Mouse (Mus musculus) layer of hippocampus, adult 18-20 months (tissue): ENCODE results near the gene Mterf4. TPM values are rescaled to one million over a fixed set of nuclear protein-coding genes. Genes with fewer than 3 reads are reported as not detected.
A peak's percentile ranks its signal among the peaks of the same experiment; 100 is the strongest.
"Not testable (repeated sequence)": the region's sequence is repeated elsewhere in the genome, so short reads cannot be mapped to it uniquely, and the experiment has no call there.

Experiments used
- DNase-seq, 2 experiments: peaks; one replicate each; pipeline ENCODE4 v3.0.0; 2022; ENCODE audit warnings: low spot score in 2 of 2
- long read RNA-seq: library from polyadenylated mRNA; stranded (forward); transcript quantifications from one replicate; pipeline ENCODE4 v2.0.0, GENCODE M21; 2021
- total RNA-seq, 2 experiments: library from RNA; stranded (reverse); gene quantifications; 2 replicates each; pipeline ENCODE4 v1.2.3; 2021

Mterf4 gene
- total RNA-seq = 10 to 100 TPM; 19.1 TPM
- long read RNA-seq, transcript Mterf4-201 (4 exons, 1,366 nt) = major isoform, 8 of 11 reads
- long read RNA-seq, partial matches to known transcripts = 0 of 11 reads
- long read RNA-seq, other reads (novel, unspliced or antisense) = 0 of 11 reads

DNA sequence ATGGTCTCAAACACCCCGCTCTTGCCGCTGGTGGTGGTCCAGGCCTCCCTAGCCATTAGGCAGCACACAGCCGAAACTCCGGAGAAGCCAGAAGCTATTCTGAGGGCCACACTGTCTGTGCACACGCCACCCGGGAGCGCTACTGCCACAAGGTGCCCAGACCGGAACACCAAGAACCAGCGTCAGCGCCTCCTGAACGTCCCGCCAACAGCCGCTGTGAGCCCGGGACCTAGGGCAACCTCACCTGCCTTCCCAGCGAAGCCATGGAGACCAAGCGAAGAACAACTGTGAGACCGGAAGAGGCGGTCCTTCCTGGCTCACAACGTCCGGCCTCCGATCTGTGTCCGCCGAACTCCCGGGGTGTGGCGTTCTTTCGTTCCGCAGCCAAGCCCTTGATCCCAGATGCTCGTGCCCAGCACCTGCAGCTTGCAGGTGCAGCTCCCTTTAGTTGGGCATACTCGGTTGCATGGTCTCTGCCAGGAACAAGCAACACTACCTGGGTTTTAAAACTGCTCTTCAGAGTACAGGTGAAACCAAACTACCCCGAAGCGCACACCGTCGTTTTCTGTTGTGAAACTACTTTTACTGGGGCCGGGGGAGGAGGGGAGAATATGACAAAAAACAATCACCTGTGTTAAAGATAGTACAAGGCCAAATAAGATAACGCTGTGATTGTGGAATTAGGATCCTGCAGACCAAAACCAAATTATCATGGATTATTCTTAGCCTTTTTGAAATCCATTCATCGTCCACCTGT is at the start of gene Mterf4:
Gene Mterf4 (minus strand): TSS at position 335 of the 757 bp plus-strand sequence.
- DNase-seq = peak; percentile 69 to 80

DNA sequence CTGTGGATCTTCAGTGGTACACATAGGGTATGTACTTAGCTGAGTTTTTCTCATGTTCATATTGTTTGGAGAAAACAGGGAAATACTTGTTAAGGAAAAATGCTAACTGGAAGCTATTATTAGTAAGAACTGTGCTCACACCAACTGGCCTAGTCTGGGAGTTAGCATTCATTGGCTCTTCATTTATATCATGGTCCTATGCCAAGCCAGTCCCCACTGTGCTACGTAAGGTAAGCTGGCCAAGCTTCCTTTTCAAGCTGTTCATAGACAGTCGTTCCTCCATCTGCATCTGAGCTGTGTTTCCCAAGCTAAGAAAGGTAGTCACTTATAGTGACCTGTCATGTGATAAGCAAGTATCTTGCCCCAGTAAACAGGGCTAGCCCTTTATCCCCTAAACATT is 47.0 kb upstream of the Mterf4 start:
- peak; percentile 34 to 65 for DNase-seq

DNA sequence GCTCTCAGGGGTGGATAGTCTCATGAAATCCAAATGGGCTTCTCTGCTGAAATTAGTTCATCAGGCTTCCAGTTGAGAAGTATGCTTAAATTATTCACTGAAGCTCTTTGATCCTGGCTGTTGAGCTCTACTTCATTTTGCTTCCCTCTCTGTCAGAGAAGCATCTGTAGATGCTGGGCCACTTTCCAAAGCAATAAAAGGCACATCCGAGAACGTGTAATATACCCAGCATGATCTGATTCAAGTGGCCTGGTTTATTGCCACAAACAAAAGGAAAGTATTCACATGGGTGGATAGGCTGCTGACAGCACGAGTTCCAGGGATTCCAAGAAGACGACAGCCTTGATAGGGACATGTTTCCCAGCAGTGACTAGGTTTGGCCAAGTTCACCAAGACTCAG is 44.0 kb upstream of the Mterf4 start:
- DNase-seq = peak in 1 of 2 experiments; percentile 28

DNA sequence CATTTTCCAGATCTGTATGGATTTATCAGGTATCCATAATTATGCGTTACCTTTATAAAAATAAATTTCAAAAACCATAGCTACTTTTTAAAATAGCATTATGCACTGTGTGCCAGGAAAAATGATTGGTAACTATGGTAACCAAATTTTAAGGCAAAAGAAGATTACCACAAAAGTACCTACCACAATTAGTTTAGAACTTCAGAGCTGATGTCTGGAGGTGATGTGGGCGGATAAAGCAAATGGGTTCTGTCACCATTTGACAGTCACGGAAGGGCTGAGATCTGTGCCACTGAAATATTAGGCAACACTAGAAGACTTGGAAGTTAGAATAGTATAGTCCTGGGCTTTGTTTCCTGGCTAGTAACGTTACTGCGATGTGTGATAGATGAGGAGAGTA is 41.5 kb upstream of the Mterf4 start:
- no peak for DNase-seq

DNA sequence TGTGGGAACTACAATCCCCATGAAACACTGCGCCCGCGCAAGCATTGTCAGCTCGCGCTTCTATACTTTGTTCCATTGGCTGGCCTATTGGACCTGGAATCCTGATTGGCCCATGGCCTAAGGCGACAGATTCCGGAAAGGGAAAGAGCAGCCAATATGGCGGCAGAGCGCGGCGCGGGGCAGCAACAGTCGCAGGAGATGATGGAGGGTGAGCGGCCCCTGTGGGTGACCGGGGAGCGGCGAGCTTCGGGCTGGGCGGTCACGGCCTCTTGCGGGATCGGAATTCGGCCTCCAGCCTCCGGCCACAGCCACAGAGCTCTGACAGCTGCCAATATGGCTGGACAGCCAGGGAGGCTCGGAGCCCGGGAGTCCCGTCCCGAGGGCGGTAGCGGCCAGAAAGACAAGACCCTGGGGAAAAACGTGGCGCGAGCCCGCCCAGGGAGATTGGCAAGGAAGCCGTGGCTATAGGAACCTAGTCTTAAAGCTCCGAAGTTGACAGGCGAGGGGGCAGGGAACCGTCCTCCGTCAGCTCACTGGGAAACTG is 37.9 kb upstream of the Mterf4 start:
- DNase-seq = peak; percentile 93 to 98

DNA sequence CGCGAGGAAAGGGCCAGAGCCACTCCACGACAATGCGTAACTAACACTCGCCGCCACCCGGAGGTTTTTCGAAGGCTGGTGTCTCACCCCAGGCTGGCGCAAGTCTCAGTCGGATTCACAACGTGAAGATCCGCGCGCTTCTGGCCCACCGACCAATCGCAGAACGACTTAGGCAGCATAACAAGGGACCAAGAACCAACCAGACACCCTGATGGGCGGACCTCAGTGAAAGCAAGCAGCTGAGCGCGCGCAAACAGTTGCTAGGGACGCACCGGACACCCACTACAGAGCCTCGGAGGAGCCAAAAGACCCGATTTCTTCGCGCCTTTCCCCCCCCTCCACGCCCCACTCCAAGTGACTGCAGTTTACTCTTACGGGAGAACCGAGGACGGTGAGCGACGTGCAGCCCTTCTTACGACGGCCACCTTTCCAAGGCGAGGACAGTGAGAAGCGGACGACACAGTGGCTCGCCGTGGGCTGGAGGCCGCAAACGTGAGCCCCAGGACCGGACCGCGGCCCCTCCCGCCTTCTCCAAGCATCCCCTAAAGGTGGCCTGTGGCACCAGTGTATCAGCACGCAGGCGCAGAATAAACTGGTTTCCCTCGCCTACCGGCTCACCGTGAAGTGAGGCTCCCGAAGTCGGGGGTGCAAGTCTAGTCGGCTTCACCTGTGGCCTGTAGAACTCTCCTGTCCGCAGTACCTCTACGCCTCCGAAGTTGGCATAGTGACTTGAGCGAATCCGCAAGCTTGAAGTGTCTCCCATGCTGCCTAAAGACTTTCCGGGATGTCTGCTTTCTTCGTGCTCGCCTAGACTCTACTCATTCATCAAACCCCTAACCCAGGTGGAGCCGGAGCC is 37.2 kb upstream of the Mterf4 start, which contains the start of the genes Ppp1r7 and Pask:
Gene Ppp1r7 (plus strand): TSS at position 207 of the 856 bp plus-strand sequence.
Gene Pask (minus strand): TSS at position 835 of the 856 bp plus-strand sequence.
- DNase-seq = peak; percentile 88 to 96

DNA sequence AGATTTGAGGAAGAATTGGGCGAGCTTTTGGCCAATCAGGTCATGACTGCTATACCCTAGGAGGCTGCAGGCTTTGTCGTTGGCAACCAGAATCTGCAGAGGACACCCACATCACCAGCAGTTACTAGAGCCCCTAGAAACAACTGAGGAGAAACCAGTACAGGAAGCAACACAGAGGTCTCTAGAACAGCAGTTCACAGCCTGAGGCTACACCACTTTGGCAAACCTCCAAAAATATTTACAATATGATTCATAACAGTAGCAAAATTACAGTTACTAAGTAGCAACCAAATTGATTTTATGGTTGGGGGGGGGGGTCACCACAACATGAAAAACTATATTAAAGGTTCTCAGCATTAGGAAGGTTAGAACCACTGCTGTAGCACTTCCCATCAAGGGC is 28.9 kb upstream of the Mterf4 start:
- DNase-seq = no peak

DNA sequence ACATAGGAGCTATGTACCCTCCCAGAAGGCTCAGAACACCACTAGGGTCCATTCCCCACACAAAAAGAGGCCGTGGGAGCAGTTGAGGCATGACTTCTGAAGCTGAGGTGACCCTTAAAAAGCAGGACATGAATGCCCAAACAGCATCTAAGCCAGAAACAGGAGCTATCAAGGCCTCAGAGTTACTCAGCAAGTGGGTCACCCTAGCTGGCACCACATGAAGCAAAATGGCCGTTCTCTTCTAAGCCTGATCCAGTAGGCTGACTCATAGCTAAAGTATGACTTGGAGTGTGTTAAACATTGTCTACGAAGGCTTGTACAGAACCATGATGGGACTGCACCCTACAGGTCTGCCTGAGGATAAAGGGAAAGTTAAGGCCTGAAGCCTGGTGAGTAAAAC is 20.7 kb upstream of the Mterf4 start:
- no peak for DNase-seq

DNA sequence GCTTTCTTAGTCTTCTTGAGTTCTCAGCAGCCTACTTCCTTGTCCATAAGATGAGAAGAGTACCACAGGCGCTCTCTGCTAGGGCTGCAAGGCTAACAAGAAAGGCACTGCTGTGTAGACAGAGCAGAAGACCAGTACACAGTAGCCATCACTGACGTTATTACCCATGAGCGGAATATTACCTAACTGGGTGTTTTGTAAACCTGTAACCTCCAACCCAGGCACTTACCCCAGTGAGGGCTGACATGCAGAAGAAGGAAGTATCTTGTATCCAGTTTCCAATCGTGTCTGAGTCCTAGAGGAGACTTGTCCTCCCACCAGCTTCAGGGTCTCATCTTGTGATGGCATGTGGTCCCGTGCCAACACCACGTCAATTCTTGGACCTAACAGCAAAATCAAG is 18.3 kb upstream of the Mterf4 start:
- DNase-seq = no peak

DNA sequence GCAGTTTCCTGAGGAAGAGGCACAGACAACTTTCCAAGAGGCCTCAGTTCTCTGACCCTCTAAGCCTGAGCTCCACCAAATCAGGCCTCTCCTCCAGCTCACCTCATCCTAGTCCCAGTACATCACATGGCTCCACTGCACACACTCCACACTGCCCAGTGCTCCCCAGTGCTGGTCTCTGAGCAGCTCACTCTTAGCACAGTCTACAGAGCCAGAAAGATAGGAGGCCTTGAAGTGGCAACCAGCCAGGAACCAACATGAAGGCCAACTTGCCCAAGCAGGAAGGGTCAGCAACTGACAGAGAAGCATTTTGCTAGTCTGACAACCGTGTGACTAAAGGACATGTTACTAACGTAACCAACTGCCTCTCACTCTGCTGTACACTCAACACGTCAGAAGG is 5.1 kb downstream of the Mterf4 start:
- no peak for DNase-seq

DNA sequence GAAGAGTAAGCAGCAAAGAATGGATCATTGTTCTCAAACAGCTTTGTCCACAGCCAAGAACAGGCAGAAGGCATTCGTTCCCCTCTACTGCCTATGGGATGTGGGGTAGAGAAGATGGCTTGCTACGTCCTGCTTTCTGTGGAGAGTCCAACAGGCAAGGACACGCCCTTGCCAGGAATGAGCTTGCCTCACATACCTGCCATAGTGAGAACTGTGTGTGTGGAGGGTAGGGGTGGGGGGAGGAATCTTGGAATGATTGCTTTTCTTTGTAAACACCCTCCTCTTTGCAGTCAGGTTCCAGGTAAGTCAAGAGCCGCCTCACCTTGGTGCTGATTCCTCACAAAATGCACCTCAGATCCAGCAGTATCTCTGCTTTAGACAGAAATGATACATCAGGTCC is 5.9 kb downstream of the Mterf4 start:
- no peak for DNase-seq

DNA sequence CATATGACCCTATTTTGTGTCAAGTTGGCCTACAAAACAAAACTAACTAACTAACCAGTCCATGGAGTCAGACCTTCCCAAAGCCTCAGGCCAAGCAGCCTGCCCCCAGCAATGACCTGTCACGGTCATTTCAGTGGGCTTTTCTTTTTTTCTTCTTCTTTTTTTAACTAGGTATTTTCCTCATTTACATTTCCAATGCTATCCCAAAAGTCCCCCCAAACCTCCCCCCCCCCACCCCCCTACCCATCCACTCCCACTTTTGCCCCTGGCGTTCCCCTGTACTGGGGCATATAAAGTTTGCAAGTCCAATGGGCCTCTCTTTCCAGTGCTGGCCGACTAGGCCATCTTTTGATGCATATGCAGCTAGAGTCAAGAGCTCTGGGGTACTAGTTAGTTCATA is 11.2 kb downstream of the Mterf4 start:
- not testable (repeated sequence) for DNase-seq

DNA sequence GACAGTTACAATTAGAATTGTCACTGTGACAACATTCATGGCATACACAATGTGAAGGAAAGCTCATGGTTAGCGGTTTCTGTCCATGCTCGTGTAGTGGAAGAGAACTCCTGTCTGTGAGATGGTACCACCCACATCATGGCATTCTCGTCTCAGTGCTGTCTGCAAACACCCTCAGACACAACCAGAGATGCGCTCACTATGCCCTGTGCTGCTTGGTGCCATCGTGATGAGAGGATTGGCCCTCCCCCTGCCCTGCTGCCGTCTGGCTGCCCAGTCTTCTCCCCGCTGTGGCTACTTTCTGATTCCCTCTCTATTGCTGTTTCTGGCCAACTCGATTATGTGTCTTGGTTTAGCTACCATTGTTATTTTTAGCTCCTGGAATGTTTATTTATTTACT is 13.7 kb downstream of the Mterf4 start:
- no peak for DNase-seq

DNA sequence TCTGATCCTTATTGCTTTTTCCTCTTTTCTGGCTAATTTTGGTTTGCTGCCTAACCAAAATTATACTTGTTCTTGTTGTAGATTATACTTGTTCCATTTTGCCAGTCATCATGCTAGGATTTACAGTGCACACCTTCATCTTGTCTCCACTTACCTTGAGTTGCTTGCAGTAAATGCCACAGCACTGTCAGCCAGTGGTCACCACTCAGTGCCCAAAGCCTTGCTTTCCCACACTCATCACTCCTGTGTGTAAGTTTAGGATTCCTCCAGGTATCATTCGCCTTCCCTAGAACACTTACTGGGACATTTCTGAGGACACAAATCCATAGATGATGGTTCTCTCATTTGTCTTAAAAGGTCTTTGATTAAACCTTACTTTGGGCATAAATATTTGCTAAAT is 14.1 kb downstream of the Mterf4 start:
- no peak for DNase-seq

DNA sequence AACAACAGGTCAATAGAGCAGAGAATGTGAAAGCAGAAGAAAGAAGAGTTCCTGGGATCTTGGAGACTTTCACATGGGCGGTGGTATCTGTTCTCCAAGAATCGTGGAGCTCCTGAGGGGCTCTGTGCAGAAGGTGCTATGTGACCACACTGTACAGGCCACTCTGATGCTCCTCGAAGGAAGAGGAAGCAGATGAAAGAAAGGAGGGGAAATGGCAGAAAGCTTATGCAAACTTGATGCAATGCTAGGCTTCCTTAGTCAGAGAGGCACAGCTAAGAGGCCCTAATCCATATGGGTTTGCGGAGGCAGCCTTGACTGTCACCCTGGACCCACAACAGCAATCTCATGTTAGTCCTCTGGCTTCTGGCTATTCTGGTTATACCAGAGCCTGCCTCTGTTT is 14.8 kb downstream of the Mterf4 start:
- DNase-seq = no peak

DNA sequence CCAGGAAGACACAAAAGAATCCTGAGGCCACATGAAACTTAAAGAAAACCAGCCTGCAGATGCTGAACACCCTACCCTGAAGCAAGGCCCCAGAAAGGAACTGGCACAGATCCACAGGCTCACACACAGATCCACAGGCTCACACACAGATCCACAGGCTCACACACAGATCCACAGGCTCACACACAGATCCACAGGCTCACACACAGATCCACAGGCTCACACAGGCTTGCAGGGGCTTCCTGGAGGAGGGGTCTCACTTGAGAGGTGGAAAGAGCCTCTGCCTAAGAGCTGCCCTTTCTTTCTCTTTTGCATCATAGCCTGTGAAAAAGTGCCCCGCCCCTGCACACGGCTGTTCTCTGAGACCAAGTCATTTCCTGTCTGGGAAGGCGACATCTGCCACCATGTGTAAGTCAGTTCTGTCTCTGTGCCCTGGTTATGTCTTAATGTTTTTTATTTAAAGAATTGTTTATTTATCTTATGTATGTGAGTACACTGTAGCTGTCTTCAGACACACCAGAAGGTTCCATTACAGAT is 16.0 kb downstream of the Mterf4 start:
- no peak for DNase-seq

DNA sequence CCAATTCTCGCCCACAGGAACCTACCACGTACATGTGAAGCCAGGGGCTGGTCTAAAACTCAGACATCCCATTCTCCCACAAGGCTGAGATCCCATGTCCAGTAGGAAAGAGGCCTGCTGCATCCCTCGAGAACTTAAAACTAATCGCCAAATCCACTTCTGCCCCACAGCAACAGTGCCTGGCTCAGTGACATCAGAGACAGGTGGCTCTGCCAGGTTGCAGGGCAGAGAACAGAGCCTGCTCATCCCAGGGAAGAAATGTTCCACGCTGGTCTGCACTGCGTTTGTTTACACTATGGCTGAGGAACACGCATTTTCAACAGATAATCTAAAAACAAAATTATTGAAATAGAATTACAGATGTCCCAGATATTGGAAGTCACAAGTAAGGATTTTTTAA is 28.7 kb downstream of the Mterf4 start:
- DNase-seq = no peak

DNA sequence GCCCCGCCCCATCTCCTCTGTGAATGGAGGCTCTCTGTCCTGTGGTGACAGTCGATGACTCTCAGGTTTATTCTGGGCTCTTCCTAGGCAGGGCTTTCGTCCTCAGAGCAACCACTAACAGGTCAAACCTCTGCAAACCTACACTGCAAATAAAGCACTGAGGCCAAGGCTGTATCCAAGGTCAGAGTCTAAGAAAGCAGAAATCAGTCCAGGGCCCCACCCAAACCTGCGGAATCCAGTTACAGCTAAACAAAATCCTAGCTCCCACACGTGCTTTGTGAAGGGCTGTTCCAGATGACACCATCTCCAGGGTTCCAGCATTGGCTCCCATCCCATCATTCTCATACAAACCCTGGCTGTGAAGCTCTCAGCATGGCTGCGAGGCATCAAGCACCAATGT is 30.2 kb downstream of the Mterf4 start:
- no peak for DNase-seq

DNA sequence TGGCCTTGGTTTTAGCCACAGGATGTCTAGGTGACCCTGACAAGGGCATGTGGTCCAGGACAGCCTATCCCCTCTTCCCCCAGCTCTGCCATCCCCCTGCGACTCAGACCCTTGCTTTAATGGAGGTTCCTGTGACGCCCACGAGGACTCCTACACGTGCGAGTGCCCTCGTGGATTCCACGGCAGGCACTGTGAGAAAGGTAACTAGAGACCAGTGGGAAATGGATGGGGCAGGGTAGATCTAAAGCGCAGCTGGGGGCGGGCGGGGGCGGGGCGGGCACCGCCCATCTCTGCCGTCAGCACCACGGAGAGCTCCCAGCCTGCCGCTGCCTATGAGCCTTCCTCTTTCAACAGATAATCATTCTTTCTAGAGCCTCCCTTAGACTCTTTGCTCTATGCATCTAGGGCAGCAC is 33.3 kb downstream of the Mterf4 start:
- no peak for DNase-seq

DNA sequence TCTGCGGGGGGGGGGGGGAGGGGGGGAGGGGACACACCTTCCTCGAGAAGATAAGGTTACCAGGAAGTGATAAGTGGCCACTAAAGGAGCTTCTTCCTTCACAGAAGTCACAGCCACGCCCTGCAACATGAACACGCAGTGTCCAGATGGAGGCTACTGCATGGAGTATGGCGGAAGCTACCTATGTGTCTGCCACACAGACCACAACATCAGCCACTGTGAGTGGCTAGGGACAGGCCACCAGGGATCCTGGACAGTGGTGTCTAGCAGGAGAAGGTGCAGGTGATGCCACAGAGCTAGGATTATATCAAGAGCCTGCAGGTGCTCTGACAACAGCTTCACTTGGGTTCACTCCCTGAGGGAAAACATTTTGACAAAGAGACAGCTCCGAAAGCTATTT is 34.0 kb downstream of the Mterf4 start:
- DNase-seq = no peak

DNA sequence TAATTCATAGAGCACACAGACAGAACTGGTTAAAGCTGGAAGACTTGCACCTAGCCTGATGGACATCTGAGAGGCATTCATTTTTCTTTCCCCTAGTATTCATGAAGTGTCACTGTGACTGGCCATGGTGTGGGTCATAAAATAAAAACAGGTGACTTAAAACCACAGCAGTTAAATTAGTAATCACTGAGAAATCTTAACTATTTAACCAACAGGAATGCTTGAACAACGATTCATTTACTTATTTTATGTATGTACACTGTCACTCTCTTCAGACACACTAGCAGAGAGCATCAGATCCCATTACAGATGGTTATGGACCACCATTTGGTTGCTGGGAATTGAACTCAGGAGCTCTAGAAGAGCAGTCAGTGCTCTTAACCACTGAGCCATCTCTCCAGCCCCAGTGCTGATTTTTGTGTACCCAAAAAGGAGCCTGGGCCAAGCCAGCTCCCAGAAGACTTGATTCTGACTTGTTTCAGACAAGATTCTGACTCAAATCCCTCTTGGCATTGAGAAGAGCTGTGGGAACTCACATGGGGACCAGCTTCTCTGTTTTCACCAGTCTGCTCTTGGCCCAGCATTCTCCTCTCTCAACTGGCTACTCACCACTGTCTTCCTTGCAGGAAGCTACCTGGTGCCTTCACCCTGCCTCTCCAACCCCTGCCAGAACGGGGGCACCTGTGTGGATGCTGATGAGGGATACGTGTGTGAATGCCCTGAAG is 35.0 kb downstream of the Mterf4 start:
- DNase-seq = no peak
